Mouse (Mus musculus): Measurements from ENCODE around the gene Wnt5b. TPM values are rescaled to one million over a fixed set of nuclear protein-coding genes. Genes with fewer than 3 reads are reported as not detected.

The Wnt5b gene
- polyA plus RNA-seq, 1 experiment from 2014 or later, result 1.5 TPM

DNA sequence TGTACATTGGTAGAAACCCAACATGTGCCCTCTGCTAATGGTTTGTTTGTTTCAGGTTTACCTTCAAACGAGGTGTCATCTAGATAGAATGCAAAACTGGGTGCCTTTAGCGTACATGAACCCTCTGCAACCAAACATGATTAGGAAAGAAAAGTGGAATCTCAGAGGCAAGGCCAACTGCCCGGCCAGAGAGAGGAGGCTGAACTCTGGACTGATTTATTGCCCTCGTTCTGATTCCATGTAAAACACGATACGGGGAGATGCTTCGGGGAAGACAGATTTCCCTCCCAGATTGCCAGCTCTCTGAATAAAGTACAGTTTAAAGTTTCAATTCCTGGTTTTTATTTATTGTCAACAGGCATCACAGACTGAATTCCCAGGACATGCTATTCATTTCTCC is 138.8 kb downstream of the Wnt5b start:
- no peaks in the 10 kb centered on the region for H3K27me3 ChIP-seq (replicated peaks)
- no peak for ATAC-seq
- H3K4me2 ChIP-seq, result no peak overlapping the region
- no peak overlapping the region for H3K4me3 ChIP-seq
- H3K4me1 ChIP-seq, result peaks cover 40% of the 10 kb centered on the region
- H3K9ac ChIP-seq, result no peak overlapping the region
- H3K36me3 ChIP-seq, result no peaks in the 10 kb centered on the region
- H3K27ac ChIP-seq, result no peak overlapping the region
- 71% methylated on average over 7 of the region's 7 CpGs for WGBS (ENCODE audit: insufficient replicate concordance)
- H3K9me3 ChIP-seq (replicated peaks), result no peaks in the 10 kb centered on the region

DNA sequence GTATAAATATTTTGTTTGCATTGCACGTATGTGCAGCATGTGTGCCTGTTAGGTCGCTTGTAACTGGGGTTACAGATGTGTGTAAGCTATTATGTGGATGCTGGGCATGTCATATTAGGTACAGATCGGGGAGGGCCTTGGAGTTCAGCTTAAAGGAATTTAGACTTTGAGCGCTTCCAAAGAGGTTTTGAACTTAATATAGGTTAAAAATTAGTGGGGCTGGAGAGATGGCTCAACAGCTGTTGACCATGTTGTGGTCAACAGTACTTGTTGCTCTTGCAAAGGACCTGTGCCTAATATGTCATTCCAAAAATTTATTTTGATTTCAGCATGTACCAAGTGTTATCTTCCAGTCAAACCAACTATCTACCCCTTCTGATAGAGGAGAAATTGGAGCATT is 139.3 kb downstream of the Wnt5b start:
- Histone ChIP-seq H3K9me3 (replicated peaks) (no peaks in the 10 kb centered on the region), H3K27me3 (replicated peaks) (no peaks in the 10 kb centered on the region), H3K4me2 (no peak overlapping the region), H3K36me3 (no peaks in the 10 kb centered on the region), H3K4me3 (no peak overlapping the region), H3K4me1 (peaks cover 37% of the 10 kb centered on the region), H3K9ac (no peak overlapping the region), H3K27ac (no peak overlapping the region)
- no peak for ATAC-seq
- 74% methylated on average over 4 of the region's 4 CpGs for WGBS (ENCODE audit: insufficient replicate concordance)

DNA sequence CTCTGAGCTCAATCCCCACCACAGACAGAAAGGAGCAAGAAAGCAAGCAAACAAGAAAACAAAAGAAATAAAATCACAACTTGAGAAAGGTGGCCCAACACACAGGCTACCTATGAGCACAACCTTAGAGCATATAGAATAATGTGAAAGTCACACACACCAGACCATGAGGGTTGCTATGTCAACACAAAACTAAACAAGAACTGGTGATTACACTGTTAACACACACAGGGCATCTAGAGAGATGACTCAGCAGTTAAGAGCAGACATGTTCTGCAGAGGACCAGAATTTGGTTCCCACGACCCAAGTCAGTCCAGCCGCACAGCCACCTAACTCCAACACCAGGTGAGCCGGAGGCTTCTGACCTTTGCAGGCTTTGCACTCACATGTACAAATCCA is 141.2 kb downstream of the Wnt5b start:
- WGBS (ENCODE audit: insufficient replicate concordance), result 63% methylated on average over 3 of the region's 3 CpGs
- no peaks in the 10 kb centered on the region for H3K27me3 ChIP-seq (replicated peaks)
- H3K36me3 ChIP-seq, result no peaks in the 10 kb centered on the region
- no peak overlapping the region for H3K27ac ChIP-seq
- no peak overlapping the region for H3K4me2 ChIP-seq
- ATAC-seq, result no peak
- no peak overlapping the region for H3K4me3 ChIP-seq
- H3K9me3 ChIP-seq (replicated peaks), result no peaks in the 10 kb centered on the region
- H3K9ac ChIP-seq, result no peak overlapping the region
- peaks cover 23% of the 10 kb centered on the region for H3K4me1 ChIP-seq

DNA sequence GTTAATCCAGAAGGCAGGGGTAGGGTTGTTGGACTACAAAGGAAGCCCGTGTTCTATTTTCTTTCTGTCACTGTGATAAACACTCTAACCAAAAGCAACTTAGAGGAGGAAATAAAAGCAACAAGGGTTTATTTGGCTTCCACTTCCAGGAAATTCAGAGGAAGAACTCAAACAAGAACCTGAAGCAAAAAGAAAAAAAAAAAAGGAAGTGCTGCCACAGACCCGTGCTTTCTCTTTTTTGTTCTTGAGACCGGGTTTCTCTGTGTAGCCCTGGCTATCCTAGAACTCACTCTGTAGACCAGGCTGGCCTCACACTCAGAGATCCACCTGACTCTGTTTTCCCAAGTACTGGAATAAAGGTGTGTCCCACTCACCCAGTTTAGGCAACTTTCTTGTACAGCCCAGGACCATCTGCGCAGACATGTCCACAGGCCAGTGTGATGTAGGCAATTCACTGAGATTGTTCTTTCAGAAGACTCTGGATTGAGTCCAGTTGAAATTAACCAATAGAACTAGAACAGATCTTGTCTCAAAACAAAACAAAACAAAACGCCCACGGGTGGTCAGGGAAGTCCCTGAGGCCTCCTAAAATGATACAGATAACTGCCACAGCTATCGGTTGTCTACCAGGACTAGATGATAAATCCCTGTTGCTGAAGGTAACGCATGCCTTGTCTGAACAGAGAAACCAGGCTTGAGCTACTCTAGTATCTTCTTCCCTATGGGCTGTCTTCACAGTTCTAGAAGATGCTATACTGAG is 142.4 kb downstream of the Wnt5b start:
- H3K4me3 ChIP-seq, result no peak overlapping the region
- H3K36me3 ChIP-seq, result no peaks in the 10 kb centered on the region
- ATAC-seq, result no peak
- no peak overlapping the region for H3K27ac ChIP-seq
- peaks cover 21% of the 10 kb centered on the region for H3K4me1 ChIP-seq
- H3K9me3 ChIP-seq (replicated peaks), result no peaks in the 10 kb centered on the region
- H3K27me3 ChIP-seq (replicated peaks), result no peaks in the 10 kb centered on the region
- H3K9ac ChIP-seq, result no peak overlapping the region
- H3K4me2 ChIP-seq, result no peak overlapping the region
- WGBS (ENCODE audit: insufficient replicate concordance), result 35% methylated on average over 8 of the region's 8 CpGs

DNA sequence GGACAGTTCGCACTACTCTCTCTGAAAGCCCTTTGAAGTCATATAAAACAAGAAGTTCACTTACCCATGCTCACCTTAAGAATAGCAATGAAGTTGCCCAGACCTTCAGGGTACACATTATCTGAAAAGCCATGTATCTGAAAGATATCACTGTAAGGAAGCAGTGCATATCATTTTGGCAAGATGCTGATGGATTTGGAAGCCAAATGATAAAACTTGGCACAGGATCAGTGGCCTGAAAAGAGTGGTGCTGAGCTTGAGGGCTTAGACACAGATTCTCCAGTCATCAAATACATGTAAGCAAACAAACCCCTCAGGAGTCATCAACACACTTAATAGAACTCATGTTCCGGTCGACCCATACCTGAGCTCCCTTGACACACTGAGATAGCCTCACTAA is 143.5 kb downstream of the Wnt5b start:
- Histone ChIP-seq H3K27ac (no peak overlapping the region), H3K9ac (no peak overlapping the region), H3K4me1 (peaks cover 29% of the 10 kb centered on the region), H3K27me3 (replicated peaks) (no peaks in the 10 kb centered on the region), H3K4me2 (no peak overlapping the region), H3K36me3 (no peaks in the 10 kb centered on the region), H3K4me3 (no peak overlapping the region), H3K9me3 (replicated peaks) (no peaks in the 10 kb centered on the region)
- WGBS (ENCODE audit: insufficient replicate concordance), result 83% methylated on average over 3 of the region's 3 CpGs
- no peak for ATAC-seq

DNA sequence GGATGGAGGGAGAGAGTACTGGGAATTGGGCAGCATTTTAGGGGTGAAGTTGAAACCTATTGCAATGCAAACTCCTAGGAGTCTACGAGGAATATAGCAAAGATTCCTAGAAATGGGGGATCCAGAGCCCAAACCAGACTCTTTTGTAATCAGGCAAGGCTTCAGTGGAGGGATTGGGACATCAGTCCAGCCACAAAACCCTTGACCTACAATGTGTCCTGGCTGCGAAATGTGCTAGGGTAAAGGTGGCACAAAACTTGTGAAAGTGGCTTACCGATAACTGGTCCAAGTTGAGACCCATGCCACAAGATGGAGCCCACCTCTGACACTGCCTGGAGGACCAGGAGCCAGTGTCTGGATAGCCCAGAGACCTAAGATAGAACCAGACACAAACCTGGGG is 144.8 kb downstream of the Wnt5b start:
- Histone ChIP-seq H3K4me1 (peaks cover 36% of the 10 kb centered on the region), H3K9me3 (replicated peaks) (no peaks in the 10 kb centered on the region), H3K9ac (no peak overlapping the region), H3K27me3 (replicated peaks) (no peaks in the 10 kb centered on the region), H3K27ac (no peak overlapping the region), H3K36me3 (no peaks in the 10 kb centered on the region), H3K4me2 (no peak overlapping the region), H3K4me3 (no peak overlapping the region)
- no peak for ATAC-seq
- 82% methylated on average over 3 of the region's 3 CpGs for WGBS (ENCODE audit: insufficient replicate concordance)

DNA sequence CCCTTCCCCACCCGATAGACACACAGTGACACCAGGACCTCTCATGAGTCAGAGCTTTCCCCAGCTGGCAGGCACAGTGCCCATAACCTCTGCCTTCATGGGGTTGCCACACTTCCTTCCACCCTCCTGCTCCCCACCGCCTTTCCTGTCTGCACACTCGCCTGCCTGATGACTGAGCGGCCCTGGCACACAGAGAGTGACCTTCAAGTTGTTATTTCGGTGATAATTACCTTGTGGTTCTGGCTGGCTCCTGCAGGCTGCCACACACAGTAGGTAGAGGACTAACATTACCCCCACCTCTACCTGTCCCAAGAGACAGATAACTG is 147.9 kb downstream of the Wnt5b start:
- Histone ChIP-seq H3K9me3 (replicated peaks) (no peaks in the 10 kb centered on the region), H3K9ac (no peak overlapping the region), H3K4me2 (no peak overlapping the region), H3K27ac (no peak overlapping the region), H3K4me3 (no peak overlapping the region), H3K36me3 (no peaks in the 10 kb centered on the region), H3K27me3 (replicated peaks) (no peaks in the 10 kb centered on the region), H3K4me1 (peaks cover 15% of the 10 kb centered on the region)
- WGBS (ENCODE audit: insufficient replicate concordance), result 22% methylated on average over 5 of the region's 5 CpGs
- peak; percentile 37 for ATAC-seq

DNA sequence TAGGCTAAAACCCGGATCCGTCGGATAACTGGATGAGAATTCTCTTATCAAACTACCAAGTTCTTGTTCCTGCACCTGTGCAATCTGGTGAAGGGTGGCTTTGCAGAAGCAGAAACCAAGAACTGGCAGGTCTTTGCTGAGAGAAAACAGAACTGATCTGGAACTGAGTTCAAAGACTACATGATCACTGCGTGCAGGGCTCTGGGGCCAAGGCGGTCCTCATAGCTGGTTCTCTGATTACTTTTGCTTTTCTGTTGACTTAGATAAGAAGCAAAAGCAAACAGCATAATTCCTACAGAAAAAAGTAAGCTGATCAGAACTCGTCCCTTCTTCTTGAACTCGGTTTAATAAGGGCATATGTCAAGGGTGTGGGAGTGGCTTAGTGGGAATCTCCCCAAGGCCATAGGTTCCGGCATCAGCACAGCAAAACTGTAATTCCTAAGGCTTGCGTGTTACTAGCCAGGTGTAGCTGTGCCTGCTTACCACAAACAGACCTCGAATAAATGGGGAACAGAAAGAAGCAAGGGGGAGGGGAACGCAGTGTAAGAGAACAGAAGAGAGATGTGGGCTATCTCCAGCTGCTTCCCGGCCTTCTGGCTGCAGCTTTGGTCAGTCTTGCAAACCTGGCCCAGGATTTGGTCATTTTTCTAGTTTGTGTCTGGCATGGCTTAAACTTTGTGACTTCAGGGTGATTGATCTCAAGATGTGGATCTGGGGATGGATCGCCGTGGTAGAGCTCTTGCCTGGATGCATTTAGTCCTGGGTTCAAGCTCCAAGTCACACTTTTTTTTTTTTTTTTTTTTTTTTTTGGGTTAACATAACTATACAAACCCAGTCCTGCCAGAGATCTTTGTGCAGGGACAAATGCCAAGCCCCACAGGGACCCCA is 148.5 kb downstream of the Wnt5b start:
- no peaks in the 10 kb centered on the region for H3K27me3 ChIP-seq (replicated peaks)
- no peaks in the 10 kb centered on the region for H3K36me3 ChIP-seq
- H3K9me3 ChIP-seq (replicated peaks), result no peaks in the 10 kb centered on the region
- peaks cover 15% of the 10 kb centered on the region for H3K4me1 ChIP-seq
- no peak overlapping the region for H3K9ac ChIP-seq
- no peak overlapping the region for H3K4me3 ChIP-seq
- ATAC-seq, result no peak; the same call in 1 of the 2 replicates
- WGBS (ENCODE audit: insufficient replicate concordance), result 44% methylated on average over 14 of the region's 14 CpGs
- H3K27ac ChIP-seq, result peak overlapping the region; percentile 17; the same call in 1 of the 2 replicates
- peak overlapping the region; percentile 25 for H3K4me2 ChIP-seq

DNA sequence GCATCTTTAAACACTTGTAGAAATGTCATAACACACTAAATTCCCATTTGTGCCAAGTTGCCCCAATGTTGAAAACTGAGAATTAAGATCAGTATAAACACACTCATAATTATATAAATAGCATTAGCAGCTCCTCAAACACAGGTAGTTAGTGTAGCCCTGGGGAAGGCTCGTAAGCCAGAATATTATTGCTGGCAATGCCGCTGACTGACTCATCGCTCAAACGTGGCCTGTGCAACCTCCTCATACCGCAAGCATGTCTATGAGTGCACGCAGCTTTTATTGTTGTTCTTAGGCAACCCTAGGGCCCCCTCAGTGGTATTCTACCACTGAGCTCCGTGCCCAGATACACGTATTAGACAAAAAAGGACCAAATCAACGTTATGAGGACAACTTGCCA is 151.3 kb downstream of the Wnt5b start:
- WGBS (ENCODE audit: insufficient replicate concordance), result 80% methylated on average over 9 of the region's 9 CpGs
- Histone ChIP-seq H3K4me2 (no peak overlapping the region), H3K4me3 (no peak overlapping the region)

DNA sequence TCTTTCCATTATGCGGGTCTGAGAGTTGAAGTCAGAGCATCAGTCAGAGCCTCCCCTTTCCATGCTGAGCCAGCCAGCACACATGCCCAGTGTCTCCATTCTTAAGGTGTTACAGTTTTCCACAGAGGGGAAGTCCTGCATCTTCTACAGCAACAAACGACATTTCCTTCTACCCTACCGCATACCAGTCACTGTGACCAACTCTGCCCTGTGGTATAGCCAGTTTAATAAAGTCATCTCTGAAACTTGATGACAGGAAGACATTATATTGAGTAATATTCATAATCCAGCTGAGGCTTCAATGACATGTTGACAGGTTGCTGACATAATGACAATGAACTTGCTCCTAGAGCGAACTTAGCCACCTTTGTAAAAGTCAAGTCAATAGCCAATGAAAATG is 153.4 kb downstream of the Wnt5b start:
- no peak overlapping the region for H3K4me3 ChIP-seq
- ATAC-seq, result no peak
- WGBS (ENCODE audit: insufficient replicate concordance), result 79% methylated on average over 4 of the region's 4 CpGs
- H3K9me3 ChIP-seq (replicated peaks), result no peaks in the 10 kb centered on the region
- no peaks in the 10 kb centered on the region for H3K36me3 ChIP-seq
- H3K4me1 ChIP-seq, result peaks cover 33% of the 10 kb centered on the region
- no peak overlapping the region for H3K4me2 ChIP-seq
- no peak overlapping the region for H3K9ac ChIP-seq
- no peak overlapping the region for H3K27ac ChIP-seq
- no peaks in the 10 kb centered on the region for H3K27me3 ChIP-seq (replicated peaks)

More for the DNA sequence above, 151.3 kb downstream of the Wnt5b start:
- H3K36me3 ChIP-seq, result no peaks in the 10 kb centered on the region
- no peak overlapping the region for H3K9ac ChIP-seq
- H3K27ac ChIP-seq, result no peak overlapping the region
- ATAC-seq, result no peak
- peaks cover 24% of the 10 kb centered on the region for H3K4me1 ChIP-seq
- H3K27me3 ChIP-seq (replicated peaks), result no peaks in the 10 kb centered on the region
- no peaks in the 10 kb centered on the region for H3K9me3 ChIP-seq (replicated peaks)

DNA sequence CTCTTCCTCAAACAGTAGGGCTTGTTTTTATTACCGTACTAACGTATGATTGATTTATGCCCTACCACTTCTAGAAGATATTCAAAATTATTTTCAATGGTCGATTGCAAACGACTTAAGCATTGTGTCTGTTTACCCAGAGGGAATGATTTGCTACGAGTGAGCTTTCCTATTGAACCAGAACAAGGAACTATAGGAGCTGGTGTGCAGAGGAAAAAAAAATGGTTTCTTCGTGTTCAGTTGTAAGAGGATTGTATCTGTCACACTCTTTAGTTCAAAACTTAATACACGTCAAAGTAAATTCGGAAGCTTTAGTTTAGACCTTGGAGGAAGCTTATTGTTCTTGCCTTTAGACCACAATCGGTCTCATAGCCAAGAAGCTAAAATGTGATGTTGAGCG is 155.1 kb downstream of the Wnt5b start:
- Histone ChIP-seq H3K9me3 (replicated peaks) (no peaks in the 10 kb centered on the region), H3K36me3 (peaks cover 10% of the 10 kb centered on the region), H3K4me2 (peak overlapping the region; percentile 72), H3K4me1 (peaks cover 35% of the 10 kb centered on the region), H3K27me3 (replicated peaks) (no peaks in the 10 kb centered on the region), H3K9ac (peak overlapping the region; percentile 99), H3K4me3 (peak overlapping the region; percentile 96), H3K27ac (peak overlapping the region; percentile 93)
- ATAC-seq, result no peak
- WGBS (ENCODE audit: insufficient replicate concordance), result 18% methylated on average over 10 of the region's 10 CpGs

DNA sequence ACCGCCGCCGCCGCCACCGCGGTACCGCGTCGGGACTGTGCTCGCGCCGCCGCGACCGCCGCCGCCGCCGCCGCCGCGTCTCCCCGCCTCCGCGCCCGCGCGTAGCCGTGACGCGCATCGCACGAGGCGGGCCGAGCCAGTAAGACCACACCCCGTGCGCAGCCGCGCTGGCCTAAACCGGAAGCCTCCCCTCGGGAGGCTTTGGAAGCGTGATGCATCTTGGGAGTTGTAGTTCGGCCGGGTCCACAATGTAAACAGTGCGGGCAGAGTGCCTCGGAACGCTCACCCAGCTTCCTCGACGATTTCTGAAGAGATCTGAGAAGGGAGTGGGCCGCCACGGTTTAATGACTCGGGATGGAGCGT is 155.5 kb downstream of the Wnt5b start:
- H3K36me3 ChIP-seq, result peaks cover 14% of the 10 kb centered on the region
- H3K27me3 ChIP-seq (replicated peaks), result no peaks in the 10 kb centered on the region
- peak overlapping the region; percentile 99 for H3K9ac ChIP-seq
- H3K4me3 ChIP-seq, result peak overlapping the region; percentile 96
- H3K4me2 ChIP-seq, result peak overlapping the region; percentile 78
- ATAC-seq, result peak; percentile 98
- peaks cover 38% of the 10 kb centered on the region for H3K4me1 ChIP-seq
- no peaks in the 10 kb centered on the region for H3K9me3 ChIP-seq (replicated peaks)
- under 1% methylated on average over 51 of the region's 53 CpGs for WGBS (ENCODE audit: insufficient replicate concordance)
- H3K27ac ChIP-seq, result peak overlapping the region; percentile 93
